Mouse (Mus musculus) MEL (cell line): ENCODE measurements around the gene Tmc8. TPM values are rescaled to one million over a fixed set of nuclear protein-coding genes. Genes with fewer than 3 reads are reported as not detected.

Source experiments
- DNase-seq: peaks from one replicate; pipeline ENCODE4 v3.0.0; 2011; ENCODE audit warnings: low read depth, low spot score
- H3K27ac ChIP-seq: 2 replicates; pipeline ENCODE4 v1.5.1; 2012; ENCODE audit warnings: low read depth, mild to moderate bottlenecking, control low read depth, low read length, moderate library complexity; ENCODE audit not compliant: control insufficient read depth
- H3K27me3 ChIP-seq, 2 experiments: fragments of 150-350 bp in 1 of 2; sonication (generic) in 1 of 2; 2 replicates each; pipeline ENCODE4 v1.6.1; 2012; ENCODE audit warnings: low read length in 2 of 2, mild to moderate bottlenecking in 2 of 2, improper control_type of control experiment in 1 of 2, moderate library complexity in 1 of 2; ENCODE audit not compliant: insufficient read depth in 2 of 2, control insufficient read depth in 1 of 2
- H3K36me3 ChIP-seq, 2 experiments: 2 replicates each; pipeline ENCODE4 v1.6.1; 2012 to 2014; ENCODE audit warnings: low read length in 2 of 2, improper control_type of control experiment in 1 of 2, inconsistent platforms in 1 of 2, mild to moderate bottlenecking in 1 of 2; ENCODE audit not compliant: insufficient read depth in 2 of 2, control insufficient read depth in 1 of 2
- H3K4me1 ChIP-seq, 2 experiments: fragments of 150-350 bp in 1 of 2; sonication (generic) in 1 of 2; 2 replicates each; pipeline ENCODE4 v1.6.1; 2012; ENCODE audit warnings: low read length in 2 of 2, improper control_type of control experiment in 1 of 2, mild to moderate bottlenecking in 1 of 2; ENCODE audit not compliant: insufficient read depth in 2 of 2, control insufficient read depth in 1 of 2
- H3K4me3 ChIP-seq, 2 experiments: fragments of 150-350 bp in 1 of 2; sonication (generic) in 1 of 2; 2 replicates each; pipeline ENCODE4 v1.5.1; 2012; ENCODE audit warnings: low read depth in 2 of 2, low read length in 2 of 2, mild to moderate bottlenecking in 2 of 2, moderate library complexity in 2 of 2, control low read depth in 1 of 2, improper control_type of control experiment in 1 of 2; ENCODE audit not compliant: control insufficient read depth in 1 of 2, insufficient read depth in 1 of 2
- H3K79me2 ChIP-seq: 2 replicates; pipeline ENCODE4 v1.6.1; 2012; ENCODE audit warnings: mild to moderate bottlenecking, low read length, moderate library complexity; ENCODE audit not compliant: control insufficient read depth, poor library complexity, insufficient read depth
- H3K9ac ChIP-seq: 2 replicates; pipeline ENCODE4 v1.6.1; 2012; ENCODE audit warnings: low read depth, mild to moderate bottlenecking, control low read depth, low read length, moderate library complexity; ENCODE audit not compliant: control insufficient read depth, poor library complexity, severe bottlenecking
- H3K9me3 ChIP-seq: fragments of 150-350 bp; sonication (generic); replicated peaks from 2 replicates; pipeline ENCODE4 v1.6.1; 2012; ENCODE audit warnings: mild to moderate bottlenecking, low read length, improper control_type of control experiment, moderate library complexity; ENCODE audit not compliant: insufficient read depth
- MEF2A ChIP-seq: IDR thresholded peaks from 2 replicates; pipeline ENCODE4 v1.6.1; 2014; ENCODE audit warnings: low read depth, mild to moderate bottlenecking, inconsistent platforms, low read length, improper control_type of control experiment; ENCODE audit not compliant: poor library complexity, insufficient replicate concordance, severe bottlenecking; ENCODE audit errors: extremely low read depth
- MYB ChIP-seq: IDR thresholded peaks from 2 replicates; pipeline ENCODE4 v1.6.1; 2011; ENCODE audit warnings: mild to moderate bottlenecking, low read depth, low read length, improper control_type of control experiment
- NELFE ChIP-seq: IDR thresholded peaks from 2 replicates; pipeline ENCODE4 v1.6.1; 2011; ENCODE audit warnings: low read depth, low read length, improper control_type of control experiment
- TBP ChIP-seq: IDR thresholded peaks from 2 replicates; pipeline ENCODE4 v1.8.0; 2011; ENCODE audit warnings: low read depth, low read length, improper control_type of control experiment
- UBTF ChIP-seq: IDR thresholded peaks from 2 replicates; pipeline ENCODE4 v1.6.1; 2012; ENCODE audit warnings: low read depth, mild to moderate bottlenecking, inconsistent platforms, low read length, improper control_type of control experiment, moderate library complexity, borderline replicate concordance; ENCODE audit not compliant: insufficient read depth
- USF1 ChIP-seq: IDR thresholded peaks from 2 replicates; pipeline ENCODE4 v1.6.1; 2014; ENCODE audit warnings: low read depth, mild to moderate bottlenecking, inconsistent platforms, low read length, improper control_type of control experiment, moderate library complexity
- USF2 ChIP-seq, 2 experiments: IDR thresholded peaks; 2 replicates each; pipeline ENCODE4 v1.6.1; 2011 to 2012; ENCODE audit warnings: improper control_type of control experiment in 2 of 2, low read length in 2 of 2, borderline replicate concordance in 1 of 2, inconsistent platforms in 1 of 2, low read depth in 1 of 2, mild to moderate bottlenecking in 1 of 2; ENCODE audit not compliant: insufficient read depth in 1 of 2
- polyA plus RNA-seq, 2 experiments: library from polyadenylated mRNA; stranded (reverse) in 1 of 2; unstranded in 1 of 2; fragments of >175 nt in 1 of 2; fragments of >200 nt in 1 of 2; gene quantifications; 2 replicates each; pipeline versions ENCODE4 v1.2.1 to v1.2.4; 2012; ENCODE audit warnings: low replicate concordance in 2 of 2, low read depth in 1 of 2; ENCODE audit not compliant: insufficient read length in 2 of 2, insufficient read depth in 1 of 2, missing spikeins in 1 of 2
- total RNA-seq: library from RNA; depleted of rRNA; stranded (reverse); fragments of 300-350 nt; gene quantifications from 2 replicates; pipeline ENCODE4 v1.2.3, GENCODE M21; 2012; rRNA removed

The Tmc8 gene
- total and polyA plus RNA-seq, 3 experiments: 15.4 to 23.5 TPM; not detected in 1

DNA sequence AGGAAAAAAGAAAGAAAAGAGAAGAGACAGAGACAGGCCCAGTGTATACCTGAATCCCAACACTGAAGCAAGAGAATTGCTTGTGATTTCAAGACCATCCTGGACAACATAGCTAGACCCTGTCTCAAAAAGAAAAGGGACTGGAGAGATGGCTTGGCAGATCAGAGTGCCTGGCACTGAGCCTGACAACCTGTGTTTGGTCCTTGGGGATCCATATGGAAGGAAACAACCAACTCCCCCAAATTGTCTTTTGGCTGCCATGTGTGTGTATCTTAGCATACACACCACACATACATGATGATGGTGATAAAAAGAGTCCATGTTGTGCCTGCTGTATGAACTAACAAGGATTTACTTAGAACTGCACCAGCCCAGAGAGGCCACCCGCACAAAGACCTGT lies 57.1 kb downstream of the Tmc8 start:
- peaks cover 0 to 17% of the 10 kb centered on the region in 2 experiments; a peak in 2 of 4 replicates for H3K36me3 ChIP-seq
- H3K9me3 ChIP-seq: no peaks in the 10 kb centered on the region
- H3K9ac ChIP-seq: peak overlapping the region; percentile 27
- no peaks in the 10 kb centered on the region for H3K79me2 ChIP-seq
- H3K27ac ChIP-seq: peak overlapping the region; percentile 73
- peak overlapping the region in 1 of 2 experiments; percentile 13; a peak in 2 of 4 replicates for H3K4me3 ChIP-seq
- no peaks in the 10 kb centered on the region for H3K27me3 ChIP-seq
- no peak for DNase-seq
- TF ChIP-seq MYB (no peak), TBP (0 out of 2 replicates have a peak, but pooled peaks have one; percentile 3), USF2 (IDR thresholded peaks at IDR 0.05; ENCODE audit: borderline replicate concordance in 1 of 2, insufficient read depth in 1 of 2, low read depth in 1 of 2, low read length in 2 of 2) (no peak), NELFE (peak; percentile 10; the same call in 1 of the 2 replicates)
- TF ChIP-seq, all 39 proteins: peak for 2
- peaks cover 21 to 28% of the 10 kb centered on the region in 2 experiments for H3K4me1 ChIP-seq

GRCm38 (mm10) chr11:117840910-117841309 lies 59.0 kb downstream of the Tmc8 start:
- Histone ChIP-seq H3K4me1 (peaks cover 21 to 28% of the 10 kb centered on the region in 2 experiments), H3K4me3 (no peak overlapping the region), H3K9me3 (no peaks in the 10 kb centered on the region), H3K9ac (no peak overlapping the region), H3K27me3 (no peaks in the 10 kb centered on the region), H3K27ac (no peak overlapping the region), H3K36me3 (peaks cover 0 to 17% of the 10 kb centered on the region in 2 experiments; a peak in 2 of 4 replicates), H3K79me2 (no peaks in the 10 kb centered on the region)
- DNase-seq: no peak
- no peak for TF ChIP-seq MEF2A
- no peak for TF ChIP-seq UBTF
- TF ChIP-seq USF1: peak; percentile 55; the same call in 1 of the 2 replicates

Other genes with a start within 250 kb of the Tmc8 start
- 19.1 and 19.7 TPM in 2 replicates for gene Tnrc6c, start 127.8 kb upstream of the Tmc8 start, total RNA-seq
- 10 to 100 TPM in 1 of 2 experiments, not detected in 1; 16.0 TPM for gene Tnrc6c, start 127.8 kb upstream of the Tmc8 start, polyA plus RNA-seq
- gene Tmc6, start 122 bp downstream of the Tmc8 start, total RNA-seq: 52.0 and 61.2 TPM in 2 replicates
- 10 to 100 TPM in 1 of 2 experiments, not detected in 1; 48.8 TPM for gene Tmc6, start 122 bp downstream of the Tmc8 start, polyA plus RNA-seq
- gene 6030468B19Rik, start 15.6 kb downstream of the Tmc8 start, total RNA-seq: 1.1 and 2.7 TPM in 2 replicates
- gene 6030468B19Rik, start 15.6 kb downstream of the Tmc8 start, polyA plus RNA-seq: 1 to 10 TPM in 1 of 2 experiments, not detected in 1; 5.1 TPM
- 0.46 and 0.85 TPM in 2 replicates for gene Gm20708, start 27.6 kb downstream of the Tmc8 start, total RNA-seq
- under 1 TPM in 1 of 2 experiments, not detected in 1; 0.70 TPM for gene Gm20708, start 27.6 kb downstream of the Tmc8 start, polyA plus RNA-seq
- gene Syngr2, start 27.6 kb downstream of the Tmc8 start, total RNA-seq: 160 and 189 TPM in 2 replicates
- gene Syngr2, start 27.6 kb downstream of the Tmc8 start, polyA plus RNA-seq: 100 to 1,000 TPM in 1 of 2 experiments, not detected in 1; 384 TPM
- 3.3 and 3.5 TPM in 2 replicates for gene Afmid, start 43.8 kb downstream of the Tmc8 start, total RNA-seq
- 1 to 10 TPM in 1 of 2 experiments, not detected in 1; 3.8 TPM for gene Afmid, start 43.8 kb downstream of the Tmc8 start, polyA plus RNA-seq
- gene Tk1, start 44.0 kb downstream of the Tmc8 start, total RNA-seq: 171 and 172 TPM in 2 replicates
- 100 to 1,000 TPM in 1 of 2 experiments, not detected in 1; 188 TPM for gene Tk1, start 44.0 kb downstream of the Tmc8 start, polyA plus RNA-seq
- 242 and 244 TPM in 2 replicates for gene Birc5, start 67.2 kb downstream of the Tmc8 start, total RNA-seq
- 100 to 1,000 TPM in 1 of 2 experiments, not detected in 1; 214 TPM for gene Birc5, start 67.2 kb downstream of the Tmc8 start, polyA plus RNA-seq
- 0.04 TPM in 1 of 2 replicates, not detected in the other for gene Tmem235, start 78.7 kb downstream of the Tmc8 start, total RNA-seq
- under 1 TPM in 1 of 2 experiments, not detected in 1; 0.04 TPM for gene Tmem235, start 78.7 kb downstream of the Tmc8 start, polyA plus RNA-seq
- gene Tha1, start 91.4 kb downstream of the Tmc8 start, total RNA-seq: 0.12 TPM in 1 of 2 replicates, not detected in the other
- gene Tha1, start 91.4 kb downstream of the Tmc8 start, polyA plus RNA-seq: not detected
- 0.95 and 0.96 TPM in 2 replicates for gene Socs3, start 188.0 kb downstream of the Tmc8 start, total RNA-seq
- 1 to 10 TPM in 1 of 2 experiments, not detected in 1; 1.9 TPM for gene Socs3, start 188.0 kb downstream of the Tmc8 start, polyA plus RNA-seq
- 55.7 and 61.6 TPM in 2 replicates for gene Pgs1, start 204.2 kb downstream of the Tmc8 start, total RNA-seq
- gene Pgs1, start 204.2 kb downstream of the Tmc8 start, polyA plus RNA-seq: 10 to 100 TPM in 1 of 2 experiments, not detected in 1; 48.6 TPM